Mouse (Mus musculus): ENCODE measurements around the gene 4930558K02Rik.

The 4930558K02Rik gene

GRCm38 (mm10) chr1:161900129-161900528, 79.3 kb downstream of the 4930558K02Rik start:
- DNase-seq (ENCODE audit: low spot score) = no peak

- no peak for DNase-seq (ENCODE audit: low spot score)
Observed at GRCm38 (mm10) chr1:161897235-161897634, 82.2 kb downstream of the 4930558K02Rik start.

- no peak for DNase-seq (ENCODE audit: low spot score)
Observed at GRCm38 (mm10) chr1:161896130-161896529, 83.3 kb downstream of the 4930558K02Rik start.

GRCm38 (mm10) chr1:161895014-161895413, 84.4 kb downstream of the 4930558K02Rik start:
- no peak for DNase-seq (ENCODE audit: low spot score)

GRCm38 (mm10) chr1:161894553-161894952, 84.9 kb downstream of the 4930558K02Rik start:
- no peak for DNase-seq (ENCODE audit: low spot score)

- DNase-seq (ENCODE audit: low spot score) = no peak
Observed at GRCm38 (mm10) chr1:161894126-161894525, 85.3 kb downstream of the 4930558K02Rik start.
